Mouse (Mus musculus): Measurements from ENCODE around the gene Mxra7.

GRCm38 (mm10) chr11:116868129-116868528, 40.3 kb upstream of the Mxra7 start:
- no peak for TF ChIP-seq CTCF (IDR thresholded peaks at IDR 0.05; ENCODE audit: insufficient read depth, low read length)
- TF ChIP-seq POLR2A (IDR thresholded peaks at IDR 0.05; ENCODE audit: borderline replicate concordance, extremely low read depth, low read depth, low read length): no peak
